Mouse (Mus musculus) left cerebral cortex, postnatal 25 days (tissue): Measurements from ENCODE around the gene Nr1d1. TPM values are rescaled to one million over a fixed set of nuclear protein-coding genes. Genes with fewer than 3 reads are reported as not detected.

Experiments
- DNase-seq, 2 experiments: peaks; one replicate each; pipeline ENCODE4 v3.0.0; 2022; ENCODE audit warnings: low spot score in 2 of 2, mixed read lengths in 1 of 2
- intact Hi-C: fragments of 180-260 bp; cut with DNase I; formaldehyde crosslinking; loops from one replicate; pipeline ENCODE4 v1.15.1; 2025
- total RNA-seq, 2 experiments: library from RNA; stranded (reverse); gene quantifications; 2 replicates each; pipeline ENCODE4 v1.2.3; 2021

Gene Nr1d1
- total RNA-seq, 2 experiments from 2014 or later, result 92.5 to 121 TPM

GRCm38 (mm10) chr11:98721458-98722226 lies 53.5 kb downstream of the Nr1d1 start:
- intact Hi-C loops, result no loop called here
- DNase-seq, result peak; percentile 61 to 69

GRCm38 (mm10) chr11:98720756-98721155 lies 54.4 kb downstream of the Nr1d1 start:
- intact Hi-C loops, result no loop called here
- no peak for DNase-seq

Other genes starting within 250 kb of the Nr1d1 start
- under 1 TPM in 1 of 2 experiments, not detected in 1; 0.78 TPM for gene Ikzf3, start 229.3 kb downstream of the Nr1d1 start, total RNA-seq
- not detected for gene Zpbp2, start 224.2 kb downstream of the Nr1d1 start, total RNA-seq
- 10 to 100 TPM; 48.9 TPM for gene Ormdl3, start 188.0 kb downstream of the Nr1d1 start, total RNA-seq
- gene Lrrc3c, start 177.0 kb downstream of the Nr1d1 start, total RNA-seq, result not detected
- gene Gm12355, start 149.7 kb downstream of the Nr1d1 start, total RNA-seq, result 10 to 100 TPM; 11.6 to 14.0 TPM
- gene Gsdma3, start 149.0 kb downstream of the Nr1d1 start, total RNA-seq, result not detected
- not detected for gene Gsdma2, start 128.6 kb downstream of the Nr1d1 start, total RNA-seq
- gene Gsdma, start 111.0 kb downstream of the Nr1d1 start, total RNA-seq, result not detected
- gene Psmd3, start 92.8 kb downstream of the Nr1d1 start, total RNA-seq, result 100 to 1,000 TPM; 129 to 132 TPM
- not detected for gene Csf3, start 74.1 kb downstream of the Nr1d1 start, total RNA-seq
- gene Med24, start 45.9 kb downstream of the Nr1d1 start, total RNA-seq, result 100 to 1,000 TPM; 116 to 131 TPM
- gene Thra, start 34.7 kb downstream of the Nr1d1 start, total RNA-seq, result 100 to 1,000 TPM; 719 to 771 TPM
- 100 to 1,000 TPM; 190 to 193 TPM for gene Msl1, start 20.2 kb upstream of the Nr1d1 start, total RNA-seq
- gene Casc3, start 29.6 kb upstream of the Nr1d1 start, total RNA-seq, result 10 to 100 TPM; 53.9 to 54.7 TPM
- gene Rapgefl1, start 61.5 kb upstream of the Nr1d1 start, total RNA-seq, result 100 to 1,000 TPM; 138 to 148 TPM
- gene Wipf2, start 88.3 kb upstream of the Nr1d1 start, total RNA-seq, result 10 to 100 TPM; 61.3 to 63.3 TPM
- gene Cdc6, start 132.5 kb upstream of the Nr1d1 start, total RNA-seq, result under 1 TPM; 0.21 to 0.60 TPM
- 10 to 100 TPM in 1 of 2 experiments, 1 to 10 TPM in 1; 9.4 to 12.1 TPM for gene Rara, start 152.5 kb upstream of the Nr1d1 start, total RNA-seq
- gene Gjd3, start 207.7 kb upstream of the Nr1d1 start, total RNA-seq, result 1 to 10 TPM; 2.9 to 3.0 TPM
- 1 to 10 TPM in 1 of 2 experiments, under 1 TPM in 1; 0.87 to 1.3 TPM for gene Top2a, start 248.9 kb upstream of the Nr1d1 start, total RNA-seq